Mouse (Mus musculus): ENCODE measurements around the gene Map2. TPM values are rescaled to one million over a fixed set of nuclear protein-coding genes. Genes with fewer than 3 reads are reported as not detected.

Gene Map2
- 198 and 228 TPM in 2 replicates for polyA plus RNA-seq (2014; fragmentation: Nextera tagmentation; extraction: Ambion mirVana)

DNA sequence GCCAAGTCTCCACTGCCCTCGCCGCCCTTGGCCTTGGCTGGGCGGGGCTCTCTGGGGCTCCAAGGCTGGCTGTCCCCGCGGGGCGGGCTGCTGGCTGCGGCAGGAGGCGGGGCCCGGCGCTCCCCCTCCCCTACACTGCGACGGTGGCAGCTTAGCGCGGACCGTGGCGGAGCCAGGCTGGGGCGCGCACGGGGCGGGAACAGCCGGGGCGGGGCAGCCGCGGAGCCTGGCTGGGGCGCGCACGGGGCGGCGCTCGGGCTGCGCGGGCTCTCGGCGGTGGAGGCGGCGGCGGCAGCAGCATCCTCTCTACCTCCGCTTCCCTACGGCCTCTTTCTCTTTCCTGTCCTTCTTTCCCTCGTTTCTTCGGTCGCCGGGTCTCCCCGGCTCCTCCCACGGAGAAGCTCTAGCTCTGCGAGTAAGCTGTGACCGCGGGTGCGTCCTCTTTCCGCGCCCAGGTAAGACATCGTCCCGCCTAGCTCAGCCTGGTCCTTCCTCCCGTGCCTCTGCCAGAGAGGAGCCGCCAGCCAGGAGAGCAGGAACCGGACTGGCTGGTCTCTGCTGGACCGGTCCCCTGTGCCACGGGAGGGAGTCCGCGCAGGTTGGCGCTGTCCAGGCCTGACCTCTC lies at the start of gene Map2:
Gene Map2, plus strand, starts transcription at position 233 of the 625 bp plus-strand sequence.
- H3K27me3 ChIP-seq (ENCODE audit: control insufficient read depth, insufficient read depth, low read length), result no peaks in the 10 kb centered on the region
- WGBS, result under 1% methylated on average over 33 of the region's 61 CpGs
- H3K9ac ChIP-seq (ENCODE audit: low read depth, low read length), result peak within 1 kb of the TSS; percentile 60
- ATAC-seq (ENCODE audit: low FRiP score) (peak; percentile 96), DNase-seq (ENCODE audit: low spot score) (peak; percentile 89)
- no peaks in the 10 kb centered on the region for H3K4me1 ChIP-seq (replicated peaks; ENCODE audit: control insufficient read depth, insufficient read depth, low read length)
- H3K9me3 ChIP-seq (ENCODE audit: control insufficient read depth, low read length), result no peaks in the 10 kb centered on the region
- peak within 1 kb of the TSS; percentile 52 for H3K4me2 ChIP-seq (replicated peaks; ENCODE audit: low read depth, low read length)
- no peaks in the 10 kb centered on the region for H3K36me3 ChIP-seq (ENCODE audit: control insufficient read depth, insufficient read depth, low read length)
- H3K27ac ChIP-seq (ENCODE audit: low read depth, low read length), result peak within 1 kb of the TSS; percentile 73
- H3K4me3 ChIP-seq (ENCODE audit: low read depth, low read length), result peak within 1 kb of the TSS; percentile 54

DNA sequence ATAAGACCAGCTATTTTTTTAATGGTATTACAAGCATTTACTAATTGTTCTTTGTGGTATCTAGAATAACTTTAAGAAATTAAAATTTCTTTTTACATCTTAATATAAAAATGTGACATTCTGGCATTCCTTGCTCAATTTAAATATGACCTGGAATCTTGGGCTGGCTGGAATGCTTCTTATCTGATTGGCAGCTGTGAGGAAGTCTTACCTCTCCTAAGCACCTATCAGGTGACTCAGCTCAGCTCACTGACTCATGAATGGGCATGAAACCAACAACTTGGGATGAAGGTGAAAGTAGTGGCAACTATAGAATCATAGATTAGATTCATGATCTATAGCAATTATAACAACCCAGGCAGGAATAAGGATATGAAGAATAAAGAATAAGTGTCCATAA lies 42.1 kb upstream of the Map2 start:
- no peaks in the 10 kb centered on the region for H3K4me1 ChIP-seq (replicated peaks; ENCODE audit: control insufficient read depth, insufficient read depth, low read length)
- H3K4me2 ChIP-seq (replicated peaks; ENCODE audit: low read depth, low read length), result no peak overlapping the region
- DNase-seq (ENCODE audit: low spot score), result no peak
- no peak overlapping the region for H3K9ac ChIP-seq (ENCODE audit: low read depth, low read length)
- no peaks in the 10 kb centered on the region for H3K9me3 ChIP-seq (ENCODE audit: control insufficient read depth, low read length)
- no peaks in the 10 kb centered on the region for H3K36me3 ChIP-seq (ENCODE audit: control insufficient read depth, insufficient read depth, low read length)
- no peaks in the 10 kb centered on the region for H3K27me3 ChIP-seq (ENCODE audit: control insufficient read depth, insufficient read depth, low read length)
- no peak overlapping the region for H3K4me3 ChIP-seq (ENCODE audit: low read depth, low read length)
- H3K27ac ChIP-seq (ENCODE audit: low read depth, low read length), result no peak overlapping the region
- ATAC-seq (ENCODE audit: low FRiP score), result no peak

DNA sequence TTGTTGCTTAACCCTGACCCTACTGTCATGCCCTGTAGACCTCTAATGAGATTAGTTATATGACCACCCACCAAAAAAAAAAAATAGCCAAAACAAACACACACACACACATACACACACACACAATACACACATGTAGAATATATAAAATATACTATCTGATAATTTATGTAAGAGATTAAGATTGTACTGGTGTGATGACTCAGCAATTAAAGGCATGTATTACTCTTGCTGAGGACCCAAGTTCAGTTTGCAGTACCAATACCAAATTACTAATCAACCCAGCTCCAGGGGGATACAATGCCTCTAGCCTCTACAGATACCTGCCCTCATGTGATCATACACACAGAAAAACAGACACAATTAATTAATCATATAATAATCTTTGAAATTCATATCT lies 39.7 kb upstream of the Map2 start:
- Histone ChIP-seq H3K9ac (ENCODE audit: low read depth, low read length) (no peak overlapping the region), H3K9me3 (ENCODE audit: control insufficient read depth, low read length) (no peaks in the 10 kb centered on the region), H3K4me1 (replicated peaks; ENCODE audit: control insufficient read depth, insufficient read depth, low read length) (no peaks in the 10 kb centered on the region), H3K27ac (ENCODE audit: low read depth, low read length) (no peak overlapping the region), H3K27me3 (ENCODE audit: control insufficient read depth, insufficient read depth, low read length) (no peaks in the 10 kb centered on the region), H3K4me3 (ENCODE audit: low read depth, low read length) (no peak overlapping the region), H3K4me2 (replicated peaks; ENCODE audit: low read depth, low read length) (no peak overlapping the region), H3K36me3 (ENCODE audit: control insufficient read depth, insufficient read depth, low read length) (no peaks in the 10 kb centered on the region)
- no peak for ATAC-seq (ENCODE audit: low FRiP score)
- DNase-seq (ENCODE audit: low spot score), result no peak

DNA sequence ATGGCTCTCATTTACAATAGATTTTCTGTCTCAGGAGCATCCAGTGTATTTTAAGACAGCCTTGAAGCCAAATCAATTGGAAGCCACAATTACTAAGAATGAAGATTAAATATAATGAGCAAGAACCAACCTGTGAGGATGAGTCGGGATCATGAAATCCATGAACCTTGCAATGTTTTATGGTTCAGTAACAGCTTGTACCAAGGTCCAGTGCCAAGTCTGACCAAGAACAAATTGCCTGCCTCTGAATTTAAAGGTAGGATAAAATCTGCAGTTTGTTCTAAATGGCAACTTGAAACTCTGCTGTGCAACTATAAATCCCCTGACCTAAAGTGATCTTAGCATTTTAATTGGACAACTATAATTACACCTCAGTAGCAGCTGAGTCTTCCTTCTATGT lies 34.4 kb upstream of the Map2 start:
- no peaks in the 10 kb centered on the region for H3K36me3 ChIP-seq (ENCODE audit: control insufficient read depth, insufficient read depth, low read length)
- H3K4me1 ChIP-seq (replicated peaks; ENCODE audit: control insufficient read depth, insufficient read depth, low read length), result no peaks in the 10 kb centered on the region
- no peak for ATAC-seq (ENCODE audit: low FRiP score)
- H3K4me3 ChIP-seq (ENCODE audit: low read depth, low read length), result no peak overlapping the region
- no peak overlapping the region for H3K9ac ChIP-seq (ENCODE audit: low read depth, low read length)
- H3K4me2 ChIP-seq (replicated peaks; ENCODE audit: low read depth, low read length), result no peak overlapping the region
- 80% methylated on average over 1 of the region's 1 CpGs for WGBS
- H3K27ac ChIP-seq (ENCODE audit: low read depth, low read length), result no peak overlapping the region
- no peaks in the 10 kb centered on the region for H3K27me3 ChIP-seq (ENCODE audit: control insufficient read depth, insufficient read depth, low read length)
- DNase-seq (ENCODE audit: low spot score), result no peak
- no peaks in the 10 kb centered on the region for H3K9me3 ChIP-seq (ENCODE audit: control insufficient read depth, low read length)

DNA sequence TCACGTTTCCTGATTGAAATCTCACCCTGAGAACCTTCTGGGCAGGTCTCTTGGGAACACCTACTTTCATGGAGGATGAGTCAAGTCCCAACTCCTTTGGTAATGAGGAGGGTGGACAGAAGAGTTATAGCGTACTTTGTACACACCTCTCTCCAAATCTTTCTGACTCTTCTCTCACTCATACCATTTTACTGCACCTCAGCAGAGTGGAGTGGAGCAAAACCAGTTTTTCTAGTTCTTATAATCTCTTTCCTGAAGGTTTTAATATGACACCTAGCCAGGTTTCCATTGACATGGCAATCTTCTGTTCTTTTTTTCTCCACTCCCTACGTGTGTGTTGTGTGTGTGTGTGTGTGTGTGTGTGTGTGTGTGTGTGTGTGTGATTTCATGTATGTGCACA lies 29.9 kb upstream of the Map2 start:
- Histone ChIP-seq H3K4me3 (ENCODE audit: low read depth, low read length) (no peak overlapping the region), H3K27me3 (ENCODE audit: control insufficient read depth, insufficient read depth, low read length) (no peaks in the 10 kb centered on the region), H3K9ac (ENCODE audit: low read depth, low read length) (no peak overlapping the region), H3K4me1 (replicated peaks; ENCODE audit: control insufficient read depth, insufficient read depth, low read length) (no peaks in the 10 kb centered on the region), H3K9me3 (ENCODE audit: control insufficient read depth, low read length) (no peaks in the 10 kb centered on the region), H3K27ac (ENCODE audit: low read depth, low read length) (no peak overlapping the region), H3K36me3 (ENCODE audit: control insufficient read depth, insufficient read depth, low read length) (no peaks in the 10 kb centered on the region), H3K4me2 (replicated peaks; ENCODE audit: low read depth, low read length) (no peak overlapping the region)
- no peak for DNase-seq (ENCODE audit: low spot score)
- ATAC-seq (ENCODE audit: low FRiP score), result no peak
- WGBS, result 82% methylated on average over 3 of the region's 3 CpGs

DNA sequence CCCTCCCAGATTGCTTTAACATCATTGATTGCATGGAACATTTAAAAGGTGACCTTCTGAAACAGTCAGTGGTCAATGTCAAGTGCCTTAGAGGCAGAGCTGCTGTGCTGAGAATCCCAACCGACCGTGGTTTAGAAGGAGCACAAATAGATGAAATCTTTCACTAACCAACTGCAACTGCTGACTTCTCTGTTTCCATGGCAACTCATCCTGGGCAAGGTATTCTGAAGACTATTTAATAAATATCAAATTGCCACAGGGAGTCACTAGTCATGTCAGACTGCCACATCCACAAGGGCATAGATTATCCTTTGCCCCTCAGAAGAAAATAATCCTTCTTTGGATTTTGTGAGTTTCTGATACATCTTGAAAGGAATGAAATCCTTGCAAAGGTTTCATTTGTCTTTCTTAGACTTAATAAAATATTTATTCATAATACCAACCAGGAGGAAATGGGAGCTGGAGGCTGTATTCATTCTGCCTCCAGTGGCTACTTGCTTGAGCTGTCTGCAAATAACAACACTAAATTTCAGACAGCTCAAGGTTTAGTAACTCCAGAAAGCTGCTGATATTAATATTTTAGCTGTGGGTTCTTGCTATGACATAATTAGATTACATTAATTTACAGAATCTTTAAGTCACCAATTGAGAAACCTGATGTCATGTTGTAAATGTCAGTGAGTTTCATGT lies 26.1 kb upstream of the Map2 start:
- Histone ChIP-seq H3K27ac (ENCODE audit: low read depth, low read length) (no peak overlapping the region), H3K9ac (ENCODE audit: low read depth, low read length) (no peak overlapping the region), H3K4me3 (ENCODE audit: low read depth, low read length) (no peak overlapping the region), H3K36me3 (ENCODE audit: control insufficient read depth, insufficient read depth, low read length) (no peaks in the 10 kb centered on the region), H3K4me1 (replicated peaks; ENCODE audit: control insufficient read depth, insufficient read depth, low read length) (no peaks in the 10 kb centered on the region), H3K4me2 (replicated peaks; ENCODE audit: low read depth, low read length) (no peak overlapping the region), H3K27me3 (ENCODE audit: control insufficient read depth, insufficient read depth, low read length) (no peaks in the 10 kb centered on the region), H3K9me3 (ENCODE audit: control insufficient read depth, low read length) (no peaks in the 10 kb centered on the region)
- DNase-seq (ENCODE audit: low spot score) (no peak), ATAC-seq (ENCODE audit: low FRiP score) (no peak)
- WGBS, result 60% methylated on average over 2 of the region's 2 CpGs

DNA sequence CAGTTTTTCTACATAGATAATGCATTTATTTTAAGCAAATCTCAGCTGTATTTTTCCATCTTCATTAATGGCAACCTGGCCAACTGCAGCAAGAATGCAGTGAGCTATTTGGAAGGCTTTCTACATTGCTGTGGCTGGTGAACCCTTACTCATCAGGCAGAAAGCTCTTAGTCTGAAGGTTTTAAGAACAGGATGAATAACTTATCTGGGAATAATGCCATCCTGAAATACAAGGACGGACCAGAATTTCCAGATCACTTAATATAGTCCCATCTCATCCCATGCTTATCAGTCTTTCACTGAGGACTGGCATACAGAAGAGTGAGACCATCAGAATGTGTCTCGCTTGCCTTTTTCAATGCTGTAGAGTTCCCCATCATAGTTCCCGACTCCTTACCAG lies 24.3 kb upstream of the Map2 start:
- ATAC-seq (ENCODE audit: low FRiP score) (no peak), DNase-seq (ENCODE audit: low spot score) (no peak)
- H3K4me3 ChIP-seq (ENCODE audit: low read depth, low read length), result no peak overlapping the region
- H3K4me2 ChIP-seq (replicated peaks; ENCODE audit: low read depth, low read length), result no peak overlapping the region
- no peaks in the 10 kb centered on the region for H3K9me3 ChIP-seq (ENCODE audit: control insufficient read depth, low read length)
- no peaks in the 10 kb centered on the region for H3K4me1 ChIP-seq (replicated peaks; ENCODE audit: control insufficient read depth, insufficient read depth, low read length)
- H3K27ac ChIP-seq (ENCODE audit: low read depth, low read length), result no peak overlapping the region
- no peaks in the 10 kb centered on the region for H3K36me3 ChIP-seq (ENCODE audit: control insufficient read depth, insufficient read depth, low read length)
- H3K27me3 ChIP-seq (ENCODE audit: control insufficient read depth, insufficient read depth, low read length), result no peaks in the 10 kb centered on the region
- 92% methylated on average over 3 of the region's 3 CpGs for WGBS
- H3K9ac ChIP-seq (ENCODE audit: low read depth, low read length), result no peak overlapping the region

DNA sequence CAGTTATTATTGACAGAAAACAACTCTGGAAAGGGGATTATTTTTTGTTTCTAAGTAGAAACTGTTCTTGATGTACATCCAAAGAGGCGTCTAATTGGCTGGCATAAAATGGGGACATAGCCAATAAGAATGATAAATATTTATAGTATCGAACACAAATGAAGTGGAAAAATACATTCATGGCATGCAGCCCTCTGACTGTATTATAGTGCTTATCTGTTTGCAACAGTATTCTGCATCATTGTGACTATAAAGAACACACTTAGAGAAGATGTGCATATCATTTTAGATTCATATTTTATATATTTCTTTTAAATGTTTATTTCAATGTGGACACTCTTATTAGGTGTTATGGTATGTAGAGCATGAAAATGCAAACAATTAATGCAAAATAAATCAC lies 17.9 kb upstream of the Map2 start:
- no peak for ATAC-seq (ENCODE audit: low FRiP score)
- no peak overlapping the region for H3K9ac ChIP-seq (ENCODE audit: low read depth, low read length)
- whole genome bisulfite sequencing, result 89% methylated on average over 2 of the region's 2 CpGs
- H3K4me2 ChIP-seq (replicated peaks; ENCODE audit: low read depth, low read length), result no peak overlapping the region
- no peak overlapping the region for H3K27ac ChIP-seq (ENCODE audit: low read depth, low read length)
- no peaks in the 10 kb centered on the region for H3K4me1 ChIP-seq (replicated peaks; ENCODE audit: control insufficient read depth, insufficient read depth, low read length)
- no peak overlapping the region for H3K4me3 ChIP-seq (ENCODE audit: low read depth, low read length)
- H3K9me3 ChIP-seq (ENCODE audit: control insufficient read depth, low read length), result no peaks in the 10 kb centered on the region
- DNase-seq (ENCODE audit: low spot score), result no peak
- H3K27me3 ChIP-seq (ENCODE audit: control insufficient read depth, insufficient read depth, low read length), result no peaks in the 10 kb centered on the region
- H3K36me3 ChIP-seq (ENCODE audit: control insufficient read depth, insufficient read depth, low read length), result no peaks in the 10 kb centered on the region

DNA sequence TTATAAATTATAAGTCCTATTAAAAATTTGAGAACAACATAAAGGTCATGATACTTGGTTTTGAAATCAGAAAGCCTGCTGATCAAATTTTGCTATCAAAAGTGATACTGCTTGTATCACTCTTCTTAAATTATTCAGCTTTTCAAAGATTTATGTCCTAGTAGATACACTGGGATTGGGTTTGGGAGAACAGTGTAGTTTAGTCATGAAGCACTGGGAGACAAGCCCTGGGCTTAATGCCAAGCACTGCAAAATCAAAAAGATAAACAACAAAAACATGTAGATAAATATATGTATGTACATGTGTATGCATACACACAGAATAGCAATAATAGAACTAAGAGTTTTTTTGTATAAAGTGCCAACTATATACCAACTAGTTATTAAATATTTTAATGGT lies 17.5 kb upstream of the Map2 start:
- no peak for DNase-seq (ENCODE audit: low spot score)
- Histone ChIP-seq H3K4me1 (replicated peaks; ENCODE audit: control insufficient read depth, insufficient read depth, low read length) (no peaks in the 10 kb centered on the region), H3K9me3 (ENCODE audit: control insufficient read depth, low read length) (no peaks in the 10 kb centered on the region), H3K36me3 (ENCODE audit: control insufficient read depth, insufficient read depth, low read length) (no peaks in the 10 kb centered on the region), H3K4me3 (ENCODE audit: low read depth, low read length) (no peak overlapping the region), H3K4me2 (replicated peaks; ENCODE audit: low read depth, low read length) (no peak overlapping the region), H3K27me3 (ENCODE audit: control insufficient read depth, insufficient read depth, low read length) (no peaks in the 10 kb centered on the region), H3K27ac (ENCODE audit: low read depth, low read length) (no peak overlapping the region), H3K9ac (ENCODE audit: low read depth, low read length) (no peak overlapping the region)
- ATAC-seq (ENCODE audit: low FRiP score), result no peak
